Mouse (Mus musculus) adrenal gland, adult 18-20 months (tissue): ENCODE measurements around the gene Map3k3. TPM values are rescaled to one million over a fixed set of nuclear protein-coding genes. Genes with fewer than 3 reads are reported as not detected.

ENCODE experiments used
- DNase-seq, 2 experiments: peaks; one replicate each; pipeline ENCODE4 v3.0.0; 2021 to 2022; ENCODE audit warnings: low spot score in 2 of 2
- total RNA-seq, 2 experiments: library from RNA; stranded (reverse); gene quantifications; 1 replicate in 1 of 2; 2 replicates in 1 of 2; pipeline ENCODE4 v1.2.3; 2021

Map3k3 gene
- total RNA-seq, 2 experiments from 2014 or later = 34.3 to 37.3 TPM

DNA sequence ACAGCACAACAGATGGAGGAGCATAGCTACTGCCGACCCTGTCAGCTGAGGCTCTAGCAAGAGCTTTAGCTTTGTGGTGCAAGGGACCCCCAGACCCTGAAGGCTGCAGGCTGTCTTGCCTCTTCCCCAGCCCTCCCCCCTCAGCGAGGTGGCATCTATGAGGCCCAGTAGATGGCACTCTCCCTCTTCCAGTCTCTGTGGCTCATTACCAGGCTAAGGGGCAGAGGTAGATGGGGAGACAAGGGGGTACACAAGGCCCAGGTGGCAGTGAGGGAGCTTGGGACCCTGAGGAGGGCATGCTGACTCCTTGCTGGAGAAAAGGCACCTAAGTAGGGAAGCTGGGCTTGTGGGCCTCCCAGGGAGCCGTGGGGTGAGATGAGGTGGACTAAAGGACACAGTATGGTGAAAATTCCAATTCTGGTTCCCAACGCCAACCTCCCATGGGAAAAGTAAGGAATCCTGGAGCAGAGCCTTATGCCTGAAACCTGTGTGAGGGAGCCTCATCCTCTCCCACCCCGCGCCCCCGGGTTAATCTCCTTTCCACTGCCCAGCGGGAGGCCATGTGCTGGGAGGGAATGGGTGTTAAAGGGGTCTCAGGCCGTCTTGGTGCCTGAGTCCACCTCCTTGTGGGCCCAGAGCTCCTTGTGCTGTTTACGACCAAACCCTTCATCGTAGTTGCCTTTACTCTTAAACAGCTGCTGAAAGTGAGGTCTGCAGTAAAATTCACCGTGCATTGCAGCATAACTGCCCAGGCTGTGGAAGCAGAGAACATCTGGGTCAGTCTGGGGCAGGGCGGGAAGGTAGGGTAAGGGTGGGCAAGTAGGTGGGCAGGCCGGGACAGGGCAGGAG lies 73.9 kb downstream of the Map3k3 start:
- DNase-seq = no peak

- no peak for DNase-seq
Measured at GRCm38 (mm10) chr11:106158930-106159215, 74.5 kb downstream of the Map3k3 start.

GRCm38 (mm10) chr11:106159216-106159920 lies 75.0 kb downstream of the Map3k3 start:
- no peak for DNase-seq

GRCm38 (mm10) chr11:106159921-106160840 lies 75.8 kb downstream of the Map3k3 start:
- peak; percentile 74 to 75 for DNase-seq

- no peak for DNase-seq
Measured at GRCm38 (mm10) chr11:106160841-106161721, 76.7 kb downstream of the Map3k3 start, which contains the start of the genes Gm10840 and Limd2. TSS of gene Gm10840 (plus strand) at chr11:106160850. TSS of gene Limd2 (minus strand) at chr11:106160860.

- no peak for DNase-seq
Measured at GRCm38 (mm10) chr11:106162237-106162636, 77.8 kb downstream of the Map3k3 start.

GRCm38 (mm10) chr11:106163546-106163945 lies 79.1 kb downstream of the Map3k3 start:
- DNase-seq = no peak

GRCm38 (mm10) chr11:106164601-106165180 lies 80.3 kb downstream of the Map3k3 start:
- no peak for DNase-seq

DNA sequence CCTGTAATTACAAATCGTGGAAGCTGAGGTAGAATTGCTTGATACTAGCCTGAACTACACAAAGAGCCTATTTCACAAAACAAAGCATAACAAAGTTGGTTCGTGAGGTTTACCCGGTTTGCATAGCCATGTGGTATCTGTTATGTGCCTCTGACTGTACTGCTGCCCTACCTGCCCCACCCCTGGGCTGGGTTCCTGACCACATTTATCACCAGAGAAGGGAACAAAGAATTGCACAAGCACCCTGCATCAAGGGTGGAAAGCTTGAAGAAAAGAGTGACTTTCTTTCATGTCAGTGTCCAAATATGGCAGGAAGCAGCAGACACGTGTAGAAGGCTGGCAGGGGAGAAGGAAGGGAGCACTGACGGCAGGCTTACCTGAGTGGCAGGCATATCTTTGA lies 83.0 kb downstream of the Map3k3 start:
- no peak for DNase-seq

GRCm38 (mm10) chr11:106170807-106171206 lies 86.4 kb downstream of the Map3k3 start:
- DNase-seq = no peak

DNA sequence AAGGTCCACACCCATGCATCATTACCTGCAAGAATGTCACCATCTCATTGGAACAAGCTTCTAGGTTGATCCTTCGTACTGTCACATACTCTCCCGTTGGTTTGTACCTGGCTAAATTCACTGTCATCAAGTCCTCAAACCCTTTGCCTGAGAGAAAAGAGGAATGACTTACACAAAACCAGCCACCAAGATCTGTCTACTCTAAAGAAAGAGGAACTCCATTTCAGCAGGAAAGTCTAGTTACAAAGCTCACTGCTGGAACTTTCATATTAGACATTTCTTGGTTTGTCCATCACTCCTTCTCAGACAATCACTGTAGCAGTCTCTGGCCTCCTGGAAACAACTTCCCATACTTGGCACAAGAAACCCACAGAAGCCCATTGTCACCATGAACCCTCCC lies 88.8 kb downstream of the Map3k3 start:
- no peak for DNase-seq

- no peak for DNase-seq
Measured at GRCm38 (mm10) chr11:106174372-106174771, 90.0 kb downstream of the Map3k3 start.

DNA sequence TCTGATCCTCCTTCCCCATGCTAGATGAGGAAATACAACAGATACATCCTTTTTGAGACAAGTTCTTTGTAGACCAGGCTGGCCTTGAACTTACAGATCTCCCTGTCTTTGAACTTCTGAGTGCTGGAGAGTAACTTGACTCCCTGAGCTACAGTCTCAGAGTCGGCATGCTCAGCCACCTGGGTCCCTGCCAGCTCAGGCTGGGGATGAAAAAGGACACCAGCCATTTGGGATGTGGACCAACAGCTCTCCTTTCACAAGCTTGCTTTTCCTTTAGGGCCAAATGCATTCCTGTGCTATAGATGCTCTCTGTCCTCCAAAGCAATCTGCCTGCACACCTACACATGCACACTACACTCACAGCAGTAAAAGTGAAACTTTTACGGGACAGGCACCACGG lies 90.7 kb downstream of the Map3k3 start:
- DNase-seq = no peak

DNA sequence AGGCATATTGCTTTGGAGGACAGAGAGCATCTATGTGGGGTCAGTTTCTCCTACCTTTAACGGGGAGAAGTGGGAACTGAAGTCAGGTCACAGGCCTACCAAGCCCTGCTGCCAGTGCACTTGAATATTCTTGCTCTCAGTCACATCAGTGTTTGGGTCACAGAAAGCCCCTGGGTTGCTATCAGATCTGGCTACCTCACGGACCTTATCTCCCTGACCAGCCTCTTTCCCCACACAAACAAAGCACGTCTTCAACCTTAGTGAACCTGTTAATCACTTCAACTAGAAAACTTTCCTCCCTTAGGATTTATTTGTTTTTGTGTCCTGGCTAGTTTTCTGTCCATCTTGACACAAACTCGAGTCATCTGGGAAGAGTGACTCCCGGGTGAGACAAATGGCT lies 92.0 kb downstream of the Map3k3 start:
- no peak for DNase-seq

DNA sequence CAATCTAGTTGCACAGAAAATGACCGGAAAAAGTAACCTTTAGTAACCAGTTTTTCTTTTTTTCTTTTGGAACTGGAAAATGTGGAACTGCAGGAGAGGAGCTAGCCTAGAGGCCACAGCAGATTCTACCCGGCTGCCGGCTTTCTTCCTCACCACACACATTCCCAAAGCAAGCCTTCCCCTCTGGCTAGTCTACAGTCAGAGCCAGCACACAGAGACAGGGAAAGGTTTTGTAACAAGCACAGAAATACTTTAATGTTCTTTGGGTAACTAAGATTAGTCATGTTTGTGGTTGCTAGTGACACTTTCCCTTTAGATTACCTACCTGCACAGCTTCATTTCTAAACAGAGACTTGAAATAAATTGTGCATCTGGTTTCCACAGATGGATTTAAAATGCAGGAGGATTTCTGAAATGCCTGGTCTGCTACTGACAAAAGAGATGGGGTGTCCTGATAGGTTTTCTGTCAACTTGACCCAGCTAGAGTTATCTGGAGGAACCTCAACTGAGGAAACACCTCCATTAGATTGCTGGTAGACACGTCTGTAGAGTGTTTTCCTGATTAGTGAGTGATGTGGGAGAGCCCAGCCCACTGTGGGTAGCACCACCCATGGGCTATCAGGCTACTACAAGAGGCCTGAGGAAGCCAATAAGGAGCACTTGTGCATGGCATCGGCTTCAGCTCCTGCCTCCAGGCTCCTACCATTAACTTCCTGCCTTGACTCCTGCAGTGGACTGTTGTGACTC lies 93.8 kb downstream of the Map3k3 start:
- no peak for DNase-seq

DNA sequence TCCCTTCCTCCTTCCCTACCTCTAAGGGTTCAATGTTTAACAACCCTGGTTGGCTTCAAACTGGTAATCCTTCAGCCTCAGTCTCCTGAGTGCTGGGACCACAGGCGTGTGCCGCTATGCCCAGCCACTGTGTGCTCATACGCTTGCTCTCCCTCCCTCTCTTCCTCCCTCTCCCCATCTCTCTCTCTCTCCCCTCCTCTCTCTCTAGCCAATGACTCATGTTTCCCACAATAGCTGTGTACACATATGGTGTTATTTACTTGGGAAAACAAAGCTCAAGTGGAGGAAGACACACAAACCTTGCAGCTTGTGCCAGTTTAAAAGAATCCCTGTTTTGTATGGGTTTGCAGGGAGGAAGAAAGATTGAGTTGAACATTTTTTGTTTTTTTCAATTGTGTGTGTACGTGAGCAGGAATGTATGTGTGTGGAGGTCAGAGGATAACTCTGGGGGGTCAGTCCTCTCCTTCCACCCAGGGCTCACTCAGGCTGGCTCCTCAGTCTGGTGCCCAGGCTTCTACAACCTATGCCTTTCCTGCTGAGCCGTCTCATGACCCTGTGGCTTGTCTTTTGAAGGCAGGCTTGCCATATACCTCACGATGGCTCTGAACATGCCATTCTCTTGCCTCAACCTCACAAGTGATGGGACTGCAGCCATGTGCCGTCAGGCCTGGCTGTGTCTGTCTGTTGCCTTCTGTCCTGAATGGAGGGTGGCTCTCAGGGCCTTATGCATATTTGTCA lies 95.5 kb downstream of the Map3k3 start:
- DNase-seq = no peak

GRCm38 (mm10) chr11:106180449-106180801 lies 96.0 kb downstream of the Map3k3 start:
- DNase-seq = no peak

GRCm38 (mm10) chr11:106187326-106187725 lies 102.9 kb downstream of the Map3k3 start:
- no peak for DNase-seq

DNA sequence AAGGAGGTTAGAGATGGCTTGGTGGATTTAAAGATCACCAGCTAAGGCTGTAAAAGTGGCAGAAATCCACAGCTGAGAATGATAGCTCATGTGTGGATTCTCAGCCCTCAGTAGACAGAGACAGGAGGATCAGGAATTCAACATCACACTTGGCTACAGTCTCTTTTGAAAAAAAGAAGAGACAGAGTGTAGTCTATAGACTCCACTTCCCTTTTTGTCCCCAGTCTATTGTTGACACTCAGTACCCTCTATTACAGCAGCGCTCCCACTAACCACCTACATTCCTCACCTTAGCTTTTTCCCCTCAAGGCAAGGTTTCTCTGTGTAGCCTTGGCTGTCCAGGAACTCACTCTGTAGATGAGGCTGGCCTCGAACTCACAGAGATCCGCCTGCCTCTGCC lies 107.3 kb downstream of the Map3k3 start:
- DNase-seq = no peak
